Mouse (Mus musculus) forebrain, embryonic 10.5 days (tissue): ENCODE data around the gene Nenf. TPM values are rescaled to one million over a fixed set of nuclear protein-coding genes. Genes with fewer than 3 reads are reported as not detected.

Source experiments
- DNase-seq: peaks from one replicate; pipeline ENCODE4 v3.0.0-alpha.2; 2017; ENCODE audit warnings: low spot score; ENCODE audit errors: extremely low spot score
- H3K27ac ChIP-seq: fragments of 300-500 bp; sonication (generic); 2 replicates; pipeline ENCODE4 v1.5.1; 2016; ENCODE audit warnings: mild to moderate bottlenecking
- H3K27me3 ChIP-seq: fragments of 300-500 bp; sonication (generic); 2 replicates; pipeline ENCODE4 v1.6.1; 2016; ENCODE audit warnings: mild to moderate bottlenecking; ENCODE audit not compliant: poor library complexity, severe bottlenecking
- H3K36me3 ChIP-seq: fragments of 300-500 bp; sonication (generic); replicated peaks from 2 replicates; pipeline ENCODE4 v1.6.1; 2016; ENCODE audit warnings: mild to moderate bottlenecking, moderate library complexity
- H3K4me1 ChIP-seq: fragments of 300-500 bp; sonication (generic); 2 replicates; pipeline ENCODE4 v1.6.1; 2016
- H3K4me3 ChIP-seq: fragments of 300-500 bp; sonication (generic); 2 replicates; pipeline ENCODE4 v1.5.1; 2016; ENCODE audit warnings: mild to moderate bottlenecking, moderate library complexity
- H3K9me3 ChIP-seq: fragments of 300-500 bp; sonication (generic); 2 replicates; pipeline ENCODE4 v1.6.1; 2016; ENCODE audit warnings: mild to moderate bottlenecking, moderate library complexity
- WGBS: fragments of 180-500 bp; shearing (Covaris S2); methylation state at CpG from one replicate; pipeline ENCODE4 v1.1.7; 2016; 5-methylcytosine and 5-hydroxymethylcytosine counted together
- polyA plus RNA-seq: library from polyadenylated mRNA; unstranded; fragments of >200 nt; fragmentation: Nextera tagmentation; extraction: Ambion mirVana; gene quantifications from 2 replicates; pipeline ENCODE4 v1.2.1, GENCODE M21; 2016

The Nenf gene
- polyA plus RNA-seq, 1 experiment from 2014 or later = 51.9 TPM

GRCm38 (mm10) chr1:191269648-191269952 is 48.4 kb downstream of the Nenf start:
- Histone ChIP-seq H3K27me3 (peaks cover 8% of the 10 kb centered on the region; the same call in 1 of the 2 replicates), H3K27ac (no peak overlapping the region), H3K9me3 (no peaks in the 10 kb centered on the region), H3K4me3 (no peak overlapping the region), H3K36me3 (no peaks in the 10 kb centered on the region), H3K4me1 (peaks cover 27% of the 10 kb centered on the region)
- no peak for DNase-seq
- WGBS = 80% methylated on average over 8 of the region's 8 CpGs

- Histone ChIP-seq H3K4me1 (peaks cover 27% of the 10 kb centered on the region), H3K27me3 (peaks cover 14% of the 10 kb centered on the region; the same call in 1 of the 2 replicates), H3K36me3 (no peaks in the 10 kb centered on the region), H3K9me3 (no peaks in the 10 kb centered on the region), H3K27ac (no peak overlapping the region), H3K4me3 (no peak overlapping the region)
- no peak for DNase-seq
- WGBS = 78% methylated on average over 5 of the region's 5 CpGs
These were observed 49.0 kb downstream of the Nenf start for GRCm38 (mm10) chr1:191268797-191269647.

- Histone ChIP-seq H3K4me1 (peaks cover 27% of the 10 kb centered on the region), H3K27me3 (peaks cover 20% of the 10 kb centered on the region; the same call in 1 of the 2 replicates), H3K4me3 (no peak overlapping the region), H3K9me3 (no peaks in the 10 kb centered on the region), H3K27ac (no peak overlapping the region), H3K36me3 (no peaks in the 10 kb centered on the region)
- 49% methylated on average over 5 of the region's 5 CpGs for WGBS
- no peak for DNase-seq
These were observed 50.1 kb downstream of the Nenf start for GRCm38 (mm10) chr1:191267856-191268255.

GRCm38 (mm10) chr1:191267162-191267561 is 50.8 kb downstream of the Nenf start:
- WGBS = 95% methylated on average over 5 of the region's 5 CpGs

GRCm38 (mm10) chr1:191263471-191263870 is 54.5 kb downstream of the Nenf start:
- no peak overlapping the region for H3K4me3 ChIP-seq
- no peaks in the 10 kb centered on the region for H3K9me3 ChIP-seq
- H3K27me3 ChIP-seq = peaks cover 43% of the 10 kb centered on the region
- H3K4me1 ChIP-seq = peaks cover 48% of the 10 kb centered on the region
- H3K27ac ChIP-seq = no peak overlapping the region
- H3K36me3 ChIP-seq = no peaks in the 10 kb centered on the region
- no peak for DNase-seq
- WGBS = 90% methylated on average over 5 of the region's 5 CpGs

More at GRCm38 (mm10) chr1:191267162-191267561, 50.8 kb downstream of the Nenf start:
- H3K4me3 ChIP-seq = no peak overlapping the region
- no peaks in the 10 kb centered on the region for H3K9me3 ChIP-seq
- no peak for DNase-seq
- H3K27ac ChIP-seq = no peak overlapping the region
- H3K27me3 ChIP-seq = peaks cover 20% of the 10 kb centered on the region; the same call in 1 of the 2 replicates
- H3K4me1 ChIP-seq = peaks cover 29% of the 10 kb centered on the region
- no peaks in the 10 kb centered on the region for H3K36me3 ChIP-seq

GRCm38 (mm10) chr1:191261861-191262260 is 56.1 kb downstream of the Nenf start:
- no peak for DNase-seq
- H3K4me3 ChIP-seq = no peak overlapping the region
- H3K27ac ChIP-seq = peak overlapping the region; percentile 56
- H3K9me3 ChIP-seq = no peaks in the 10 kb centered on the region
- H3K36me3 ChIP-seq = no peaks in the 10 kb centered on the region
- peaks cover 46% of the 10 kb centered on the region for H3K4me1 ChIP-seq
- peaks cover 40% of the 10 kb centered on the region for H3K27me3 ChIP-seq
- 19% methylated on average over 6 of the region's 6 CpGs for WGBS

- Histone ChIP-seq H3K4me3 (no peak overlapping the region), H3K27ac (no peak overlapping the region), H3K9me3 (no peaks in the 10 kb centered on the region), H3K4me1 (peaks cover 44% of the 10 kb centered on the region), H3K27me3 (peaks cover 35% of the 10 kb centered on the region), H3K36me3 (no peaks in the 10 kb centered on the region)
- 83% methylated on average over 5 of the region's 5 CpGs for WGBS
- no peak for DNase-seq
These were observed 58.3 kb downstream of the Nenf start for GRCm38 (mm10) chr1:191259661-191260060.

GRCm38 (mm10) chr1:191259121-191259520 is 58.9 kb downstream of the Nenf start:
- no peak for DNase-seq
- peaks cover 30% of the 10 kb centered on the region for H3K27me3 ChIP-seq
- H3K27ac ChIP-seq = no peak overlapping the region; the same call in 1 of the 2 replicates

GRCm38 (mm10) chr1:191258521-191258920 is 59.5 kb downstream of the Nenf start:
- Histone ChIP-seq H3K4me3 (no peak overlapping the region), H3K36me3 (no peaks in the 10 kb centered on the region), H3K27me3 (peaks cover 24% of the 10 kb centered on the region), H3K4me1 (peaks cover 51% of the 10 kb centered on the region), H3K27ac (no peak overlapping the region; the same call in 1 of the 2 replicates), H3K9me3 (no peaks in the 10 kb centered on the region)
- WGBS = 71% methylated on average over 3 of the region's 3 CpGs
- no peak for DNase-seq

More at GRCm38 (mm10) chr1:191259121-191259520, 58.9 kb downstream of the Nenf start:
- Histone ChIP-seq H3K4me1 (peaks cover 48% of the 10 kb centered on the region), H3K36me3 (no peaks in the 10 kb centered on the region), H3K4me3 (no peak overlapping the region), H3K9me3 (no peaks in the 10 kb centered on the region)
- WGBS = 39% methylated on average over 7 of the region's 7 CpGs

- no peak for DNase-seq
- WGBS = 65% methylated on average over 2 of the region's 2 CpGs
- peaks cover 51% of the 10 kb centered on the region for H3K4me1 ChIP-seq
These were observed 60.0 kb downstream of the Nenf start for GRCm38 (mm10) chr1:191257981-191258380.

GRCm38 (mm10) chr1:191257351-191257771 is 60.6 kb downstream of the Nenf start:
- Histone ChIP-seq H3K36me3 (no peaks in the 10 kb centered on the region), H3K27me3 (peaks cover 23% of the 10 kb centered on the region), H3K27ac (peak overlapping the region; percentile 58; the same call in 1 of the 2 replicates), H3K4me3 (no peak overlapping the region), H3K4me1 (peaks cover 51% of the 10 kb centered on the region), H3K9me3 (no peaks in the 10 kb centered on the region)
- DNase-seq = no peak
- WGBS = 89% methylated on average over 3 of the region's 3 CpGs

More at GRCm38 (mm10) chr1:191257981-191258380, 60.0 kb downstream of the Nenf start:
- Histone ChIP-seq H3K27ac (no peak overlapping the region), H3K4me3 (no peak overlapping the region), H3K27me3 (peaks cover 23% of the 10 kb centered on the region), H3K9me3 (no peaks in the 10 kb centered on the region), H3K36me3 (no peaks in the 10 kb centered on the region)
